Mouse (Mus musculus): Measurements from ENCODE around the gene Tm7sf2. TPM values are rescaled to one million over a fixed set of nuclear protein-coding genes. Genes with fewer than 3 reads are reported as not detected.

The Tm7sf2 gene
- polyA plus RNA-seq (2014; fragmentation: Illumina TruSeq; extraction: RNeasy Lipid Tissue Mini Kit (QIAGEN cat#74804)) = 0.97 TPM

DNA sequence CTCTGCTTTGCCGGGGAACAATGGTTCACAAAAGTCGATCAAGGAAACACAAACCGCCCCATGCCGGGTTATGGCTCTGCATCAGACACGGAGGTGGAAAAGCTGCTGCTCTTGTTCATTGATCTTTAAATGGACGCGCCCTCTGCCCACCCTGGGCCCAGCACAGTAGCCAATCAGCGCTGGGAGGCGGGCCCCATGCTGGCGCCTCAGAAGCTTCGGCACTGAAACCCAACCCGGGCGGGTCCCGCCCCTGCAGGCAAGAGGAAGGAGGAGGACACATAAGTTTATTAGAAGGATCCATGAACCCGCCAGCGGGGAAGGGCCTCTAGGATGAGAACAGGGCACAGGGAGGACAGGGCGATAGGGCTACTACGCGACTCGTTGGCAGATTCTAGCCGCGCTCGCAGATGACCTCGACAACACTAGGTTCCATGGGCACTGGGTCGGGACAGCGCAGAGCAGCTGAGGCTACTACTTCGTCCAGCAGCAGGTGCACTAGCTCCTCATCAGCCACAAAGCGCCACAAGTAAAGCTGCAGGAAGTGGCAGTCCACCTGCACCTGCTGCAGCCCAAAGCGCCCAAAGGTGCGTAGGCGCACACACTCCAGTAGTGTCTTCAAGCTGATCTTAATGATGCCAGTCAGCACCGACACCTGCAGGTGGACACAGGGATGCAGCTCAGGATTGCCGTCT, at the start of gene Tm7sf2:
TSS of gene Tm7sf2 (minus strand) at position 650 of the 692 bp plus-strand sequence.

DNA sequence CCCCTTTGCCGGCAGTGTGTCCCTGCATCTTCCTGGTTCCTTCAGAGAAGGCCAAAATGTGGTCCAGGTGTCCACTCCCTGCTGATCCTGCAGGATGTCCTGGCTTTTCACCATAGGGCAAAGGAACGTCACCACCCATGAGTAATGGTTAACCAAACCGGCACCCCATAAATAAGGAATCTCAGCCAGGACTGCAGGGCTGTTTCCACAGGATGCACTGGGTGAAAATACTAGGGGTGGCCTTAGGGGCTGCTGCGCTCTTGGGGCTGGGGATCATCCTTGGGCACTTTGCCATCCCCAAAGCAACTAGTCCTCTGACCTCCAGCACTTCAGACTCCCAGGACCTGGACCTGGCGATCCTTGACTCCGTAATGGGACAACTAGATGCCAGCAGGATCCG, 37.4 kb upstream of the Tm7sf2 start, which contains the start of gene Naaladl1:
TSS of gene Naaladl1 (plus strand) at position 197 of the 400 bp plus-strand sequence.

DNA sequence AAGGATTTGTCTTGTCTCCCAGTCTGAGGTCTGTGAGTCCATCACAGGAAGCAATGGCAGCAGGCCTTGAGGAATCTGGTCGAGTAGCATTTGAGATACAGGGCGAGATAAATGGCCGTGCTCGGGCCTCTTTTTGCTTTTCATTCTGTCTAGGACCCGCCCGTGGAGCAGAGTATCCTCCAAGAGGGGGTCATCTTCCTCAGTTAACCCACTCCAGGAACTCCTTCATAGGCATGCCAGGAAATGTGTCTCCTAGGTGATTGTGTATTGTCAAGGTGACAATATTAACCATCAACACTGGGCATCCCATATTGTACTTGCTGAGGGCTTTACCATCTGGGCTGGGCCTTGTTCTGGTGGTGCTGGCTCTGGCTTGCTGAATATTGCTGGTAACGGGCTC, 25.9 kb upstream of the Tm7sf2 start, which contains the start of gene AC131692.1:
TSS of gene AC131692.1 (plus strand) at position 301 of the 400 bp plus-strand sequence.

DNA sequence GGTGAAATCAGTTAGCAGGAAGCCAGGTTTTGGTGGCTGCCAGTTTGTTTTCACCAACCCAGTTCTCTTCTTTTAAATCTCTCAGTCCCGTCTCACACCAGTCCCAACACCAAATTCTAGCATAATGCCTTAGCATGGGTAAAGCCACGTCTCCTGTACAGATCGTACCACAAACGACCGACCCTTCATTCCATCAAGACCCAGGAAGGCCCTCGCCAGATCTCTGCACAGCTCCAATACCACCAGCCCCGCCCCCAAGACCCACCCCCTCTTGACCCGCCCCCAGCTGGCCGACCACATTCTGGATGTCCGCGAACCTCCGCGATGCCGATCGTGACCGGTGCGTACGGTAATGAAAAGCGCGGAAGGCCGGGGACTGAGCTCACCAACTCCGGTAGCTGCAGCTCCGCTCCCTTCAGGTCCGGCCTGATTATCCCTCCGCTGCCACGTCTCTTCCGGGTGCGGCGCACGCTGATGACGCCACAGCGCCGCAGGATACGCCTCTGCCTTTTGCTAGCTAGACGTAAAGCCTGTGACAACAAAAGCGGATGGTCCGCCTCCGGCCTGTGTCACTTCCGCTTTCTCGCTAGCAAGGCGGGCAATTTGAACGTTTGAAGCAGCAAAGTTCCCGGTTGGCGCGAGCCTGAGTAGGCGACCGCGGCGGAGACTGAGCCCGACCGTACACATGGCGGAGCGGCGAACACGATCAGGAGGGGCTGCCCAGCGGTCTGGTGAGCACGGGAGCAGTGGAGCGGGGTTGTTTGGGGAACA, 16.5 kb upstream of the Tm7sf2 start, which contains the start of the genes Zfpl1 and Cdca5:
TSS of gene Zfpl1 (minus strand) at position 479 of the 771 bp plus-strand sequence.
TSS of gene Cdca5 (plus strand) at position 506 of the 771 bp plus-strand sequence.

DNA sequence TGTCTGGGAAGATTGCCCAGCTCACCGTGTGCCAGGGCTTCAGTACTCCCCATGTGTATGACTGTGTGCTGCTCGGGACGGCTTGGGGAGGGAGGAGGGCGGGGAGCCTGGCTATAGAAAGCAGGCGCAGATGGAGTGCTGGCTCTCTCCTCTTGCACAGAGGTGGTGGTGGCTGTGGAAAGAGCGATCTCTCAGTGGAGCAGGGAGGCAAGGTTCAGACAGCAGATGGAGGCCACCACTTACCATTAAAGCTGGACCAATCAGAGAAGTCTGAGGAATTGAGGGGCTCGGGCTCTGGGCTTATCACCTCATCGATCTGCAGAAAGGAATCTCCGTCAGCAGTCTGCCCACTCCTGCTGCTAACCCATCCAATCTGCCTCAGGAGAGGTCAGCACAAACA, 14.0 kb upstream of the Tm7sf2 start, which contains the start of gene Gm28374:
TSS of gene Gm28374 (minus strand) at position 101 of the 400 bp plus-strand sequence.

DNA sequence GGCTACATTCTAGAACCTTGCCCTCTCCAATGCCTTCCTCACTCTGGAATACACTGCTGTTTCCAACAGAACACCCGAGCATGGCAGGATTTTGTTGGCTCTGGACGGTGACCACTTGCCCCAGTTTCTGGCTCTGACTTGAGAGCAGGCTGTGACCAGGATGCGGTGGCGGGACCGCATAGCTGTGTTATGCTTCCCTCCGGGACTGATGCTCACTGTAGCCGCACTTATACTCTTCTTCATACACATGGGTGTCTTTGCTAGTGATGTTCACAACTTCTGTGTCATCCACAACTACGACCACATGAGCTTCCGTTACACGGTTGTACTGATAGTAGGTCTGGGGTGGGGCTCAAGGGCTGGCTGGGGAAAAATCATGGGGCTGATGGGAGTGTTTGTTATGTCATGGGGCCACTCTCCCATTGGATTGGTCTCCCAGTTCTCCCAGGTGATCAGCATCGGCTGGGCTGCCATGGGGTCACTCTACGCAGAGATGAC, 11.9 kb upstream of the Tm7sf2 start, which contains the start of gene Tmem262:
TSS of gene Tmem262 (plus strand) at position 51 of the 498 bp plus-strand sequence.

DNA sequence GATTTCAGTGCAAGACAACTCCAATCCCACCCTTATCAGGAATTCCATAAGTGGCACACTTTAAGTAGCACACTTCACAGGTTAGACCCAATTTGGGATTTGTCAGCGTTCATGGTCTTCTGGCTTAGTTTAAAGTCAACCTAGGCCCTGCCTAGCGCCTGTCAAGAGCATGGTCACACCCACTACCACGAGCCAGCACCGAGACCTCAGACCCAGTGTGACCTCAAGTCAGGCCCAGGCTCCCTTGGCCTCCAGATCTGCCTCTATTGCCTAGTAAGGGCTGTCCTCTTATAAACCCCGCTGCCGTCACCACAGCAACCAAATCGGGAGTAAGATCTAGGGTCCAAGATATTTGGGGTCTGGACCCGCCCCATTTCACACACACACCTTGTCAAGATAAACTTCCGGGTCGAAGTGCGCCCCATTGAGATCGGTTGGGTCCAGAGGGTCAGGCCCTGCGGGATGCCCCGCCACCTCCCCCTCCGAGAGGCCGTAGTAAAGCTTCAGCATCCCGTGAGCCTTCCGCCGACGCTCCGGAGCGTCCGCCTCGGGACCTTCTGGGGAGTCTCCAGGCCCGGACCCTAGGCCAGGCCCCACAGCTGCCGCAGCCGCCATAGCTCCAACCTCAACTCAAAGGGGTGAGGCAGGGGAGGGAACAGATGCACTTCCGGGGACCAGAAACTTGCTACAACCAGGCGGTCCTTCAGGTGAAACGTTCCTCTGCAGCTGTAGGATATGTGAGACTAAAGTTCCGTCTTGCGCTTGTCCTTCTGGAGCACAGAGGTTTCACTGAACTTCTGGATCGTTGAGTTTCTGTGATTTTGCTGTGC, 8.6 kb upstream of the Tm7sf2 start, which contains the start of gene Vps51:
TSS of gene Vps51 (minus strand) at position 668 of the 830 bp plus-strand sequence.

DNA sequence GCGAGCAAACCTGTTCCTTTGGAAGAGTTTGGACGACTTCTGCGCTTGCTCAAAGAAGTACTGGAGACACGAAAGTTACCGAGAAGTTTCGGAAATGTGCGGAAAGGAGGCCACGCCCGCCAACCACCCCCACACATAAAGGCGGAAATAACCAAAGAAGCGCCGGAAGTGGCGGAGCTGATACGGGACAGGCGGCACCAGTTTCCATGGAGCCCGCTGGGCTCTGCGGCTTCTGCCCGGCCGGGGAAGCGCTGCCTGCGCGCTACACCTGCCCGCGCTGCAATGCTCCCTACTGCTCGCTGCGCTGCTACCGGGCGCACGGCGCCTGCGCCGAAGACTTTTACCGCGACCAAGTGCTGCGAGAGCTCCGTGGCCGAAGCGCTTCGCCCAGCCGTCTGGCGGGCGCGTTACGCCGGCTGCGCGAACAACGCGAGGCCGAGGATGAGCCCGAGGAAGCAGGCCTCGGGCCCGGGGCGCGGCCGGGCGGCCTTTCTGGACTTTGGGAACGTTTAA, 7.1 kb downstream of the Tm7sf2 start, which contains the start of gene Znhit2:
TSS of gene Znhit2 (plus strand) at position 172 of the 513 bp plus-strand sequence.

DNA sequence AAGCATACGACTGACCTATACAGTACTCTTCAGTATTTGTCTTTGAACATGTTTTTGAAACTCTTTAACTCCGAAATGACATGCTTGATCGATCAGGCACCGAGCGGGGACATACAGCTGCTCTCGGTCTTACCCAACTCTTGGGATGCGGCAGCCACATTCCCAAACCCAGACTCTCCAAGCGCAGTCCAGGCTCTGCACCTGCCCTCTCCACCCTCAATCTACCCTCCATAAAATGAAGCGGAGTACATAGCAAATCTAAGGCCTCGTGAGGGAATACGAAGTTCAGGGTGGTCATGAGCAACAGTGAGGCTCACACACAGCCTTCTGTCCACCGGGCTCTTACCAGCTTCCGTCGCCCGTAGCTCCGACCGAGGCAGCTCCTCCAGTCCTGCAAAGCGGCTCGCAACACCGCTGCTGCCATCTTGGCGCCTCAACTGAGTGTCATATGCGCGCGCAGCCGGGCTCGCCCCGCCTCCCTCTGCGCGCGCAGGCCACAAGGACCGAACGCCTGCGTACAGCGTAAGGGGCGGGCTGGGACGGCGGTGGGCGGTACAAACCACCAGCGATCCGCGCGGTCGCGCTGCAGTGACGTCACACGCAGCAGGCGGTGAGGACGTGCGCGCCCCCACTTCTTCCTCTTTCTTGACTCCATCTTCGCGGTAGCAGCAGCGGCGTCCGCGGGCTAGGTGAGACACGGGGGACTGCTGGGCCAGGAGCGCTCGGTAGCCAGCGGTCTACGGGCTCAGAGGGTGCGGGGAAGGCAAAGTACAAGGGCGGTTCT, 10.7 kb downstream of the Tm7sf2 start, which contains the start of the genes Mrpl49 and Fau:
TSS of gene Mrpl49 (minus strand) at position 473 of the 784 bp plus-strand sequence.
TSS of gene Fau (plus strand) at position 532 of the 784 bp plus-strand sequence.

DNA sequence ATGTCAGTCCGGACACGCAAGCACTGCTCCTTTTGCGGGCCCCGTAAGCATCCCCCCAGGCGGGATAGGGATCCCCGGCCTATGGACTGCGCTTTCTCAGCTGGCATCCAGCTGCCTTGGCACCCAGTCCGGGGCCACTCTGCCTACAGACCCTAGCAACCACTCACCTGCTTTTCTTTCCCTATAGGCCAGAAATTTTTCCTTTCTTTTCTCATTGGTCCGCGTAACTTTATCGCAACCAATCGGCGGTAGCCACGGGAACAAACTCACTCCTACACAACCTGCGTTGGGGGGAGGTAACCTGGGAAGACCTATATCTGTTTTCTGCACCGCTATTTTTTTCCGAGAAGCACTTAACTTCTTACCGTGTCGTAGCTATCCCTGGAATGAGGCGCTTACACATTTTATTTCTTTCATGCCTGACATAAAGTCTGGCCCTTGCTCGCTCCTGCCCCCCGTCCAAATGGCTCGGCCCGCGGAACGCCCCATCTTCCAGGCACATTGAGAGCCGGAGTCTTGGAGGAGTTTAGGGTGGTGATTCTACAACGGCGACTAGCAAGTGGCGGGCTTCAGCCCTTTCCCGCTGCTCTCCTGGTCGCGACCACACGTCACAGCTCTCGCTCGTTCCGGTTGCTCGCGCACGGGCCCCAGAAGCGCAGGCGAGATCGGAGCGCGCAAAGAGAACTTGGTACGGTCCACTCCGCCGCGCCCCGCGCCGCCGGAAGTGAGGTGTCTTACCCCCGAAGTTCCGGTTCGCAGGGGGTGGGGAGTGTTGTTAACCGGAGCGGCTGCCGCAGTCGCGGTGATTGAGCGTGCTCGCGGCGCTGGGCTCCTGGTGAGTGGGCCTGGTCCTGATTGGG, 21.6 kb downstream of the Tm7sf2 start, which contains the start of gene Syvn1:
TSS of gene Syvn1 (plus strand) at position 283 of the 860 bp plus-strand sequence.

DNA sequence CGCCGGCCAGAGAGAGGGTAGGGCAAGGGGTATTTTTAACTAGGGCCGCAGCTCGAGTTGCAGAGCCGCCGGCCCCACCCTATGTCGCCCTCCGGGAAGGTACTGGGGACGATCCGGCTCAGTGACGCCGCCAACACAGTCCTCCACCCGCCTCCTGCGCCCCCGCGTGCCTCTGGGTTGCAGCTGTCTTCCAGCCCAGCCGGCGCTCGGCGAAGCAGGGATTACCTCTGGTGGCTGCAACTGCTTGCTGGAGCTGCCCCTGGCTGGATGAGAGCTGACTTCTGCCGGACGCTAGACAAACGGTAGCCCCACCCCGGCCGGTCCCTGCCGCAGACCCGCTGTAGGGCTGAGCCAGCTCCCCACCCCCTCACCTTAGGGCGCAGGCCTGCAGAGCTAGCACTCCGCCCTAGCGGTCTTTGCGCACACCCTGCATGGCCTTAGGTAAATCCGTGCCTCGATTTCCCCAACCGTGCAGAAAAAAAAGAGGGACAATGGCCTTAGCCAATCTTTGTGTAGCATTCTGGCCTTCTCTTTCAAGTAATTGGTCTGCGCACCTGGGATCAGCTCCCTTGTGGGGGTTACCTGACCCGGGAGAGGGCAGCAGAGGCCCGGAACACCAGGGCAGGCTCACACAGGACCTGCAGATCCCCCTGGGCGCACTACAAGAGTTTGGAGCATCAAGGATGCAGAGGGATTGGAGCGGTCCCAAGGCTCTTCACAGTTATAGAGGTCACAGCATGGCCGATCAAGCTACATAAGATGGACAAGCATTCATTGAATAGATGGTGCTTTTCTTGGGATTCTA, 52.5 kb downstream of the Tm7sf2 start, which contains the start of gene Capn1:
TSS of gene Capn1 (minus strand) at position 387 of the 805 bp plus-strand sequence.

Other genes starting within 250 kb of the Tm7sf2 start
- gene Frmd8, start 193.1 kb downstream of the Tm7sf2 start, polyA plus RNA-seq (2014; fragmentation: Illumina TruSeq; extraction: RNeasy Lipid Tissue Mini Kit (QIAGEN cat#74804)) = 2.9 TPM
- gene Slc25a45, start 190.6 kb downstream of the Tm7sf2 start, polyA plus RNA-seq (2014; fragmentation: Illumina TruSeq; extraction: RNeasy Lipid Tissue Mini Kit (QIAGEN cat#74804)) = 0.31 TPM
- not detected for gene Tigd3, start 174.2 kb downstream of the Tm7sf2 start, polyA plus RNA-seq (2014; fragmentation: Illumina TruSeq; extraction: RNeasy Lipid Tissue Mini Kit (QIAGEN cat#74804))
- gene Dpf2, start 155.4 kb downstream of the Tm7sf2 start, polyA plus RNA-seq (2014; fragmentation: Illumina TruSeq; extraction: RNeasy Lipid Tissue Mini Kit (QIAGEN cat#74804)) = 5.9 TPM
- 1.4 TPM for gene Cdc42ep2, start 143.6 kb downstream of the Tm7sf2 start, polyA plus RNA-seq (2014; fragmentation: Illumina TruSeq; extraction: RNeasy Lipid Tissue Mini Kit (QIAGEN cat#74804))
- gene Pola2, start 104.2 kb downstream of the Tm7sf2 start, polyA plus RNA-seq (2014; fragmentation: Illumina TruSeq; extraction: RNeasy Lipid Tissue Mini Kit (QIAGEN cat#74804)) = 4.3 TPM
- not detected for gene Slc22a20, start 82.2 kb downstream of the Tm7sf2 start, polyA plus RNA-seq (2014; fragmentation: Illumina TruSeq; extraction: RNeasy Lipid Tissue Mini Kit (QIAGEN cat#74804))
- 0.74 TPM for gene Capn1, start 52.5 kb downstream of the Tm7sf2 start, polyA plus RNA-seq (2014; fragmentation: Illumina TruSeq; extraction: RNeasy Lipid Tissue Mini Kit (QIAGEN cat#74804))
- 0.37 TPM for gene Syvn1, start 21.8 kb downstream of the Tm7sf2 start, polyA plus RNA-seq (2014; fragmentation: Illumina TruSeq; extraction: RNeasy Lipid Tissue Mini Kit (QIAGEN cat#74804))
- 25.1 TPM for gene Mrpl49, start 10.6 kb downstream of the Tm7sf2 start, polyA plus RNA-seq (2014; fragmentation: Illumina TruSeq; extraction: RNeasy Lipid Tissue Mini Kit (QIAGEN cat#74804))
- 9.8 TPM for gene Fau, start 10.5 kb downstream of the Tm7sf2 start, polyA plus RNA-seq (2014; fragmentation: Illumina TruSeq; extraction: RNeasy Lipid Tissue Mini Kit (QIAGEN cat#74804))
- gene Znhit2, start 7.2 kb downstream of the Tm7sf2 start, polyA plus RNA-seq (2014; fragmentation: Illumina TruSeq; extraction: RNeasy Lipid Tissue Mini Kit (QIAGEN cat#74804)) = not detected
- gene Vps51, start 8.9 kb upstream of the Tm7sf2 start, polyA plus RNA-seq (2014; fragmentation: Illumina TruSeq; extraction: RNeasy Lipid Tissue Mini Kit (QIAGEN cat#74804)) = 4.0 TPM
- gene Tmem262, start 11.7 kb upstream of the Tm7sf2 start, polyA plus RNA-seq (2014; fragmentation: Illumina TruSeq; extraction: RNeasy Lipid Tissue Mini Kit (QIAGEN cat#74804)) = not detected
- not detected for gene Gm28374, start 13.9 kb upstream of the Tm7sf2 start, polyA plus RNA-seq (2014; fragmentation: Illumina TruSeq; extraction: RNeasy Lipid Tissue Mini Kit (QIAGEN cat#74804))
- gene Zfpl1, start 16.6 kb upstream of the Tm7sf2 start, polyA plus RNA-seq (2014; fragmentation: Illumina TruSeq; extraction: RNeasy Lipid Tissue Mini Kit (QIAGEN cat#74804)) = 0.71 TPM
- 10.8 TPM for gene Cdca5, start 16.6 kb upstream of the Tm7sf2 start, polyA plus RNA-seq (2014; fragmentation: Illumina TruSeq; extraction: RNeasy Lipid Tissue Mini Kit (QIAGEN cat#74804))
- gene AC131692.1, start 26.0 kb upstream of the Tm7sf2 start, polyA plus RNA-seq (2014; fragmentation: Illumina TruSeq; extraction: RNeasy Lipid Tissue Mini Kit (QIAGEN cat#74804)) = not detected
- not detected for gene Naaladl1, start 37.4 kb upstream of the Tm7sf2 start, polyA plus RNA-seq (2014; fragmentation: Illumina TruSeq; extraction: RNeasy Lipid Tissue Mini Kit (QIAGEN cat#74804))
- 0.97 TPM for gene Sac3d1, start 50.3 kb upstream of the Tm7sf2 start, polyA plus RNA-seq (2014; fragmentation: Illumina TruSeq; extraction: RNeasy Lipid Tissue Mini Kit (QIAGEN cat#74804))
- gene Snx15, start 59.9 kb upstream of the Tm7sf2 start, polyA plus RNA-seq (2014; fragmentation: Illumina TruSeq; extraction: RNeasy Lipid Tissue Mini Kit (QIAGEN cat#74804)) = 2.1 TPM
- not detected for gene Batf2, start 72.6 kb upstream of the Tm7sf2 start, polyA plus RNA-seq (2014; fragmentation: Illumina TruSeq; extraction: RNeasy Lipid Tissue Mini Kit (QIAGEN cat#74804))
- 1.0 TPM for gene Arl2, start 73.2 kb upstream of the Tm7sf2 start, polyA plus RNA-seq (2014; fragmentation: Illumina TruSeq; extraction: RNeasy Lipid Tissue Mini Kit (QIAGEN cat#74804))
- gene Majin, start 116.0 kb upstream of the Tm7sf2 start, polyA plus RNA-seq (2014; fragmentation: Illumina TruSeq; extraction: RNeasy Lipid Tissue Mini Kit (QIAGEN cat#74804)) = not detected
- not detected for gene Gpha2, start 158.0 kb upstream of the Tm7sf2 start, polyA plus RNA-seq (2014; fragmentation: Illumina TruSeq; extraction: RNeasy Lipid Tissue Mini Kit (QIAGEN cat#74804))
- 1.1 TPM for gene Ppp2r5b, start 167.5 kb upstream of the Tm7sf2 start, polyA plus RNA-seq (2014; fragmentation: Illumina TruSeq; extraction: RNeasy Lipid Tissue Mini Kit (QIAGEN cat#74804))
- not detected for gene Atg2a, start 173.3 kb upstream of the Tm7sf2 start, polyA plus RNA-seq (2014; fragmentation: Illumina TruSeq; extraction: RNeasy Lipid Tissue Mini Kit (QIAGEN cat#74804))
- 10.2 TPM for gene Ehd1, start 208.4 kb upstream of the Tm7sf2 start, polyA plus RNA-seq (2014; fragmentation: Illumina TruSeq; extraction: RNeasy Lipid Tissue Mini Kit (QIAGEN cat#74804))
- 1.2 TPM for gene Cdc42bpg, start 238.1 kb upstream of the Tm7sf2 start, polyA plus RNA-seq (2014; fragmentation: Illumina TruSeq; extraction: RNeasy Lipid Tissue Mini Kit (QIAGEN cat#74804))